Mouse (Mus musculus) kidney, adult 2 months (tissue): ENCODE measurements at regions not wholly inside any gene's neighbourhood (a gene's known extent, or its start where the extent isn't known, plus 50 kb on each side); places are given as distances from the start of the nearest gene placed in this dataset.

ENCODE experiments used
- CTCF ChIP-seq: fragments of 200-500 bp; conservative IDR thresholded peaks from 2 replicates; pipeline ENCODE4 v1.5.1; 2011; ENCODE audit warnings: low read depth, mild to moderate bottlenecking, control low read depth, low read length, moderate library complexity, mixed read lengths; ENCODE audit not compliant: insufficient read depth, insufficient read length
- POLR2A ChIP-seq: fragments of 200-500 bp; IDR thresholded peaks from one replicate; pipeline ENCODE4 v1.6.1; 2011; ENCODE audit warnings: low read depth, low read length, control low read depth

GRCm38 (mm10) chr3:35033587-35033986, 383.4 kb downstream of the Sox2 start:
- TF ChIP-seq CTCF (no peak), POLR2A (no peak)
